Mouse (Mus musculus) stomach, embryonic 15.5 days (tissue): Measurements from ENCODE around the gene Trmt2a. TPM values are rescaled to one million over a fixed set of nuclear protein-coding genes. Genes with fewer than 3 reads are reported as not detected.

Source experiments
- ATAC-seq: fragments of 200-750 bp; cut with Nextera tagmentation; 2 replicates; pipeline ENCODE4 v1.8.0; 2017; ENCODE audit warnings: low read depth, moderate number of reproducible peaks, moderate TSS enrichment; ENCODE audit not compliant: insufficient read depth, low FRiP score
- H3K27ac ChIP-seq: fragments of 300-500 bp; sonication (generic); 2 replicates; pipeline ENCODE4 v1.5.1; 2015; ENCODE audit warnings: mild to moderate bottlenecking, inconsistent platforms
- H3K27me3 ChIP-seq: fragments of 300-500 bp; sonication (generic); replicated peaks from 2 replicates; pipeline ENCODE4 v1.6.1; 2015; ENCODE audit warnings: inconsistent platforms
- H3K36me3 ChIP-seq: fragments of 300-500 bp; sonication (generic); 2 replicates; pipeline ENCODE4 v1.6.1; 2015; ENCODE audit warnings: inconsistent platforms
- H3K4me1 ChIP-seq: fragments of 300-500 bp; sonication (generic); 2 replicates; pipeline ENCODE4 v1.6.1; 2015; ENCODE audit warnings: inconsistent platforms
- H3K4me2 ChIP-seq: fragments of 300-500 bp; sonication (generic); 2 replicates; pipeline ENCODE4 v1.6.1; 2015; ENCODE audit warnings: mild to moderate bottlenecking, inconsistent platforms
- H3K4me3 ChIP-seq: fragments of 300-500 bp; sonication (generic); replicated peaks from 2 replicates; pipeline ENCODE4 v1.5.1; 2015; ENCODE audit warnings: inconsistent platforms
- H3K9ac ChIP-seq: fragments of 300-500 bp; sonication (generic); 2 replicates; pipeline ENCODE4 v1.6.1; 2015; ENCODE audit warnings: inconsistent platforms
- H3K9me3 ChIP-seq: fragments of 300-500 bp; sonication (generic); 2 replicates; pipeline ENCODE4 v1.6.1; 2016; ENCODE audit warnings: inconsistent platforms
- WGBS: fragments of 180-500 bp; shearing (Covaris S2); methylation state at CpG from one replicate; pipeline ENCODE4 v1.1.7; 2015; 5-methylcytosine and 5-hydroxymethylcytosine counted together
- polyA plus RNA-seq: library from polyadenylated mRNA; unstranded; fragments of >200 nt; fragmentation: Nextera tagmentation; extraction: Ambion mirVana; gene quantifications from 2 replicates; pipeline ENCODE4 v1.2.1, GENCODE M21; 2015

The Trmt2a gene
- polyA plus RNA-seq, result 93.7 and 111 TPM in 2 replicates

DNA sequence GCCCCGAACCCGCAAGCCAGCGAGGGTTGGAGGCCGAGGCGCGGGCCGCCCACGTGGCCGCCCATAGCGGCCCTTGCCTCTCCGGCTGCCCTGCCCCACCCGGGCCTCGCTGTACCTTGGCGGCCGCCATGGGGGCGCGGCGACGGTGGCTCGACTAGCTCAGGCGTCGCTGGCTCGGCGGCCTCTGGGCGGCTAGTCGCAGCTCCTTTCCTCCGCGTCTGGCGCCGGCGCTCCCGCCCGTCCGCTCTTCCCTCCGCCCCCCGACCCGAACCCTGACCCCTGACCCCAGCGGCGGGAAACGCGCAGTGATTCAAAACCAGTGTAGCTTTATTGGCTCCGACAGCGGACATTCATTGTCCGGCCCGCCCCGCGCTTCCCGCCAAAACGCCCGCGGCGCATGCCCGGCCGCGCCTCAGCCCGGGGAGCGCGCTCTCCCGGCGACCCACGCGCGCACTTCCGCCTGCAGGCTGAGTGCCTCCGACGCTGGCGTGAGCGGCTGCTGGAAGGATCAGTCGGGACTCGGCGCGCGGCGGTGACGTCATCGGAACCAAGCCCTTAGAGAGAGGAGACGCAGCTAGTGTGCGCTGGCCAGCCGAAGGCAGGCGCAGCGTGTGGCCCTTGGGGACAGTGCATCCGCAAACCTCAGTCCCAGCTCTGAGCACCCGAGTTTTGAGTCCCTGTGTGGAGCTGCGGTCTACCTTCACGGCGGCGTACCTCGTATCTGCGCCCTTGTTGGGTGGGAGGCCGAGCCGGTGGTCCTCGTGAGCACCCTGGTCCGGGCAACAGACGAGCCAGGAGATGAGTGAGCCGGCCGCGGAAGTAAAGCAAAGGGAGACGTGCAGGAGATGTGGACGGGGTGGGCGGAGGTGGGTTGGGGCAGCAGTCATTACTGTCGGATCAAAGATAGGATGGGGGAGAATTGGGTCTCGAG, at the start of gene Trmt2a, which contains the start of gene Ranbp1:
Gene Trmt2a, plus strand, starts transcription at position 247 of the 931 bp plus-strand sequence.
Gene Ranbp1, minus strand, starts transcription at position 300 of the 931 bp plus-strand sequence.
- H3K4me3 ChIP-seq, result peak within 1 kb of the TSS; percentile 93
- no peaks in the 10 kb centered on the region for H3K27me3 ChIP-seq
- WGBS, result under 1% methylated on average over 101 of the region's 102 CpGs
- peak within 1 kb of the TSS; percentile 96 for H3K27ac ChIP-seq
- peak within 1 kb of the TSS; percentile 88 for H3K4me2 ChIP-seq
- peak; percentile 96 for ATAC-seq
- peak within 1 kb of the TSS; percentile 88 for H3K9ac ChIP-seq
- H3K36me3 ChIP-seq, result peaks cover 51% of the 10 kb centered on the region
- H3K9me3 ChIP-seq, result no peaks in the 10 kb centered on the region
- peaks cover 33% of the 10 kb centered on the region for H3K4me1 ChIP-seq

- no peak for ATAC-seq
- WGBS, result 74% methylated on average over 2 of the region's 2 CpGs
- H3K27me3 ChIP-seq, result no peaks in the 10 kb centered on the region
- H3K27ac ChIP-seq, result no peak overlapping the region
- no peaks in the 10 kb centered on the region for H3K9me3 ChIP-seq
- no peak overlapping the region for H3K4me3 ChIP-seq
- H3K36me3 ChIP-seq, result no peaks in the 10 kb centered on the region
- 0 out of 2 replicates have a peak, but pooled peaks cover 4% of the 10 kb centered on the region for H3K4me1 ChIP-seq
- H3K9ac ChIP-seq, result no peak overlapping the region
- H3K4me2 ChIP-seq, result no peak overlapping the region
Measured at GRCm38 (mm10) chr16:18200062-18200461, 48.4 kb upstream of the Trmt2a start.

GRCm38 (mm10) chr16:18201620-18202019, 46.9 kb upstream of the Trmt2a start:
- H3K27me3 ChIP-seq, result no peaks in the 10 kb centered on the region
- ATAC-seq, result no peak
- no peaks in the 10 kb centered on the region for H3K9me3 ChIP-seq
- H3K4me3 ChIP-seq, result no peak overlapping the region
- H3K9ac ChIP-seq, result no peak overlapping the region
- no peak overlapping the region for H3K27ac ChIP-seq
- H3K4me2 ChIP-seq, result no peak overlapping the region
- no peaks in the 10 kb centered on the region for H3K36me3 ChIP-seq
- H3K4me1 ChIP-seq, result 0 out of 2 replicates have a peak, but pooled peaks cover 2% of the 10 kb centered on the region
- WGBS, result 26% methylated on average over 1 of the region's 1 CpGs

- Histone ChIP-seq H3K4me3 (no peak overlapping the region), H3K4me1 (0 out of 2 replicates have a peak, but pooled peaks cover 2% of the 10 kb centered on the region), H3K27me3 (no peaks in the 10 kb centered on the region), H3K4me2 (no peak overlapping the region), H3K36me3 (no peaks in the 10 kb centered on the region), H3K27ac (no peak overlapping the region), H3K9ac (no peak overlapping the region), H3K9me3 (no peaks in the 10 kb centered on the region)
- no peak for ATAC-seq
- 84% methylated on average over 1 of the region's 1 CpGs for WGBS
Measured at GRCm38 (mm10) chr16:18202061-18202460, 46.4 kb upstream of the Trmt2a start.

GRCm38 (mm10) chr16:18203430-18204091, 44.9 kb upstream of the Trmt2a start:
- no peak overlapping the region for H3K4me3 ChIP-seq
- H3K4me1 ChIP-seq, result 0 out of 2 replicates have a peak, but pooled peaks cover 2% of the 10 kb centered on the region
- H3K9me3 ChIP-seq, result no peaks in the 10 kb centered on the region
- no peak overlapping the region for H3K4me2 ChIP-seq
- H3K27me3 ChIP-seq, result no peaks in the 10 kb centered on the region
- H3K9ac ChIP-seq, result no peak overlapping the region
- WGBS, result 55% methylated on average over 7 of the region's 7 CpGs
- no peak for ATAC-seq
- H3K36me3 ChIP-seq, result no peaks in the 10 kb centered on the region
- H3K27ac ChIP-seq, result no peak overlapping the region

- H3K9ac ChIP-seq, result no peak overlapping the region
- no peak overlapping the region for H3K4me3 ChIP-seq
- H3K4me1 ChIP-seq, result peaks cover 4% of the 10 kb centered on the region; the same call in 1 of the 2 replicates
- 19% methylated on average over 8 of the region's 8 CpGs for WGBS
- H3K27me3 ChIP-seq, result no peaks in the 10 kb centered on the region
- ATAC-seq, result no peak
- no peaks in the 10 kb centered on the region for H3K36me3 ChIP-seq
- H3K9me3 ChIP-seq, result no peaks in the 10 kb centered on the region
- H3K4me2 ChIP-seq, result no peak overlapping the region
- no peak overlapping the region for H3K27ac ChIP-seq
Measured at GRCm38 (mm10) chr16:18210701-18211416, 37.6 kb upstream of the Trmt2a start.

GRCm38 (mm10) chr16:18211417-18212171, 36.9 kb upstream of the Trmt2a start:
- H3K27ac ChIP-seq, result no peak overlapping the region
- no peak overlapping the region for H3K4me2 ChIP-seq
- H3K4me1 ChIP-seq, result peaks cover 4% of the 10 kb centered on the region; the same call in 1 of the 2 replicates
- H3K4me3 ChIP-seq, result no peak overlapping the region
- WGBS, result 42% methylated on average over 10 of the region's 10 CpGs
- ATAC-seq, result 0 out of 2 replicates have a peak, but pooled peaks have one; percentile 11
- H3K9me3 ChIP-seq, result no peaks in the 10 kb centered on the region
- no peak overlapping the region for H3K9ac ChIP-seq
- H3K36me3 ChIP-seq, result no peaks in the 10 kb centered on the region
- no peaks in the 10 kb centered on the region for H3K27me3 ChIP-seq

DNA sequence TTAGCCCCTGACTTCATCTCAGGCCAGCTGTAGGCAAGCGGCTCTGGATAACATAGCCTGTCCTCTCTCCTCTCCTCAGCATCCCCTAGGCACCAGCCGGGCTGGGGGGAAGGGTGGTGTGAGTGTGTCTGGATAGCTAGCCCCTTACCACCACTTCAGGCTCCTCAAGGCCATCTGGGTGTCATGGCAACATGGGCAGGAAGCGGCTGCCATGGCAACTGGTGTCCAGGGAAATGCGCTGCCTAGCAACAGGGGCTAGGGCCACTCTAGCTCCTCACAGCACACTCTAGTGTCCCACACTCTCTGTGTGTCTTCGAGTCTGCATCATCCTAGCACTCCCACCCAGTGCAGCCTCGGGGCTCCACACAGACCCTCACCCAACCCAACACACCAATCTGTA, 34.8 kb upstream of the Trmt2a start:
- no peaks in the 10 kb centered on the region for H3K36me3 ChIP-seq
- ATAC-seq, result 0 out of 2 replicates have a peak, but pooled peaks have one; percentile 17
- H3K4me3 ChIP-seq, result no peak overlapping the region
- no peak overlapping the region for H3K27ac ChIP-seq
- WGBS, result 49% methylated on average over 6 of the region's 6 CpGs
- no peak overlapping the region for H3K4me2 ChIP-seq
- peaks cover 4% of the 10 kb centered on the region; the same call in 1 of the 2 replicates for H3K4me1 ChIP-seq
- no peaks in the 10 kb centered on the region for H3K27me3 ChIP-seq
- H3K9ac ChIP-seq, result no peak overlapping the region
- no peaks in the 10 kb centered on the region for H3K9me3 ChIP-seq

GRCm38 (mm10) chr16:18214858-18215257, 33.6 kb upstream of the Trmt2a start:
- no peak overlapping the region for H3K9ac ChIP-seq
- H3K4me3 ChIP-seq, result no peak overlapping the region
- H3K4me2 ChIP-seq, result no peak overlapping the region
- peaks cover 6% of the 10 kb centered on the region for H3K4me1 ChIP-seq
- WGBS, result 85% methylated on average over 7 of the region's 7 CpGs
- H3K27ac ChIP-seq, result no peak overlapping the region
- no peaks in the 10 kb centered on the region for H3K9me3 ChIP-seq
- ATAC-seq, result no peak
- no peaks in the 10 kb centered on the region for H3K36me3 ChIP-seq
- H3K27me3 ChIP-seq, result no peaks in the 10 kb centered on the region

DNA sequence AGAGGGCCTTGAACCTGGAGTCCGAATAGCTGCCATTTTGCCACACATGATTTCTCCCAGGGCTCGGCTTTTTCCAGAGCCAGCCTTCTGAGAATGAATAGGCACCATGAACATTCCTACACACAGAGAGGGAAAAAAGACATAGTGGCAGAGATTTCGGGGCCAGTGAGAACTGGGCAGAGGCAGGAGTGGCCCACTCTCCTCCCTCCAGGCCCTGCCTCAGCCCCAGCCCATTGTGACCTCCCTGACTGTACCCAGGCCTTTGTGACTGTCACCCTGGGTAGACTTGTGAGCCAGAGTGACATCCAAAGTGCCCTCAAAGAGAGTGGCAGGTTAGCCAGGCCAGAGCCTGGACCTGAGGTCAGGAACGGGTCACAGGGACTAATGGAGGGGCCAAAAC, 30.9 kb upstream of the Trmt2a start, which contains the start of gene Ccdc188:
Gene Ccdc188, plus strand, starts transcription at position 301 of the 400 bp plus-strand sequence.
- peaks cover 2% of the 10 kb centered on the region; the same call in 1 of the 2 replicates for H3K36me3 ChIP-seq
- no peak within 1 kb of the TSS for H3K27ac ChIP-seq
- WGBS, result 80% methylated on average over 4 of the region's 4 CpGs
- H3K4me3 ChIP-seq, result no peak within 1 kb of the TSS
- H3K9ac ChIP-seq, result no peak within 1 kb of the TSS
- no peaks in the 10 kb centered on the region for H3K27me3 ChIP-seq
- H3K9me3 ChIP-seq, result no peaks in the 10 kb centered on the region
- H3K4me1 ChIP-seq, result peaks cover 10% of the 10 kb centered on the region
- ATAC-seq, result no peak
- H3K4me2 ChIP-seq, result no peak within 1 kb of the TSS

DNA sequence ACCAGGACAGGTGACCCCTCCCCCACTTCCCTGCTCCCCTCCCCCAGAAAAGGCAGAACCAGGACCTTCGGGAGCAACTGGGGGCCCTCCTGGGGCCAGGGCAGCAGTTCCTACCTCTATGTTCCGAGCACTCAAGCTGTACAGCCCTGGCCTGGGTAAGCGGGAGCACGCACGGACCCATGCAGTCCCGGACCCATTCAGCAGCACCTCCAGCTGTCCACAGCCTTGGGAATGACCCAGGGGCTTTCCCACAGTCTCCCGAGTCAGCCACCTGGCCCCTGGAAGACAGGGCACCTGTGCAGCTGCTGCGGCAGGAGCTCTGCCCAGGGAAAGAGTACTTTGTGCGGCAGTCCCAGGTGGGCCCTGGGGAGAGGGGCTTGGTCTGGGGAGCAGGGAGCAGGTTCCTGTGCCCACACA, 29.9 kb upstream of the Trmt2a start:
- no peak overlapping the region for H3K9ac ChIP-seq
- ATAC-seq, result no peak
- H3K4me1 ChIP-seq, result peaks cover 10% of the 10 kb centered on the region
- H3K27me3 ChIP-seq, result no peaks in the 10 kb centered on the region
- 71% methylated on average over 9 of the region's 9 CpGs for WGBS
- peaks cover 12% of the 10 kb centered on the region; the same call in 1 of the 2 replicates for H3K36me3 ChIP-seq
- no peak overlapping the region for H3K27ac ChIP-seq
- H3K4me3 ChIP-seq, result no peak overlapping the region
- no peaks in the 10 kb centered on the region for H3K9me3 ChIP-seq
- H3K4me2 ChIP-seq, result no peak overlapping the region
